Mouse (Mus musculus): ENCODE measurements around the gene Nkx6-1. TPM values are rescaled to one million over a fixed set of nuclear protein-coding genes. Genes with fewer than 3 reads are reported as not detected.

Gene Nkx6-1
- polyA plus RNA-seq, 1 experiment from 2014 or later: not detected

GRCm38 (mm10) chr5:101666713-101667112 lies 1.9 kb upstream of the Nkx6-1 start:
- ATAC-seq: no peak
- H3K4me2 ChIP-seq (replicated peaks; ENCODE audit: low read depth): no peak overlapping the region
- WGBS: 1% methylated on average over 18 of the region's 18 CpGs
- no peak for TF ChIP-seq CTCF (IDR thresholded peaks at IDR 0.05; ENCODE audit: low read depth)
- no peaks in the 10 kb centered on the region for H3K36me3 ChIP-seq (ENCODE audit: control insufficient read depth, insufficient read depth)
- H3K27me3 ChIP-seq (replicated peaks; ENCODE audit: control insufficient read depth, insufficient read depth, low read length): peaks cover 92% of the 10 kb centered on the region
- H3K27ac ChIP-seq (ENCODE audit: low read depth, low read length): no peak overlapping the region
- H3K9me3 ChIP-seq (ENCODE audit: control insufficient read depth): no peaks in the 10 kb centered on the region
- H3K4me3 ChIP-seq (ENCODE audit: low read depth, low read length): no peak overlapping the region
- H3K9ac ChIP-seq (ENCODE audit: low read depth, low read length): no peak overlapping the region
- H3K4me1 ChIP-seq (replicated peaks; ENCODE audit: control insufficient read depth, insufficient read depth, low read length): peaks cover 12% of the 10 kb centered on the region; the same call in 1 of the 2 replicates

DNA sequence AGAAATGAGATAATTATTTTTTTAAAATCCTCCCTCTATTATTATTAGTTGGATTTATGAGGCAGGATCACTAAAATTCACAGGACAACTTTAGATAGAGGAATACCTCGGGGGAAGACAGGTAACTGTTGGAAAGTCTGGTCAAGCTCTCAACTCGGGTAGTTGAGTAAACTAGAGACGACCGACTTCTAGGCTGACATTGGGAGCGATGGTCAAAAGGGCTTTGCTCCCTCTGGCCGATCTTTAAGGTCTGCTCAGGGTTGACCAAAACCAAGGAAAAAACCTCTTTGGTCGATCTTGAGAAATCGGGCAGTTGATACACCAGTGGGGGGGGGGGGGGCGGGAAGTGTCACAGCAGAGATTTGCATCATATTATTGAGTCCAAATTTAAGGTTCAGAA lies 1.3 kb upstream of the Nkx6-1 start:
- H3K36me3 ChIP-seq (ENCODE audit: control insufficient read depth, insufficient read depth): no peaks in the 10 kb centered on the region
- H3K27me3 ChIP-seq (replicated peaks; ENCODE audit: control insufficient read depth, insufficient read depth, low read length): peaks cover 94% of the 10 kb centered on the region
- TF ChIP-seq CTCF (IDR thresholded peaks at IDR 0.05; ENCODE audit: low read depth): no peak
- no peak overlapping the region for H3K9ac ChIP-seq (ENCODE audit: low read depth, low read length)
- 2% methylated on average over 8 of the region's 9 CpGs for WGBS
- peaks cover 12% of the 10 kb centered on the region; the same call in 1 of the 2 replicates for H3K4me1 ChIP-seq (replicated peaks; ENCODE audit: control insufficient read depth, insufficient read depth, low read length)
- H3K4me3 ChIP-seq (ENCODE audit: low read depth, low read length): no peak overlapping the region
- H3K27ac ChIP-seq (ENCODE audit: low read depth, low read length): no peak overlapping the region
- no peak overlapping the region for H3K4me2 ChIP-seq (replicated peaks; ENCODE audit: low read depth)
- H3K9me3 ChIP-seq (ENCODE audit: control insufficient read depth): no peaks in the 10 kb centered on the region
- no peak for ATAC-seq

GRCm38 (mm10) chr5:101664423-101664921 lies 324 bp downstream of the Nkx6-1 start:
- no peak for TF ChIP-seq CTCF (IDR thresholded peaks at IDR 0.05; ENCODE audit: low read depth)
- peak overlapping the region; percentile 45 for H3K4me3 ChIP-seq (ENCODE audit: low read depth, low read length)
- ATAC-seq: 0 out of 2 replicates have a peak, but pooled peaks have one; percentile 6
- H3K27me3 ChIP-seq (replicated peaks; ENCODE audit: control insufficient read depth, insufficient read depth, low read length): peaks cover 98% of the 10 kb centered on the region
- H3K9me3 ChIP-seq (ENCODE audit: control insufficient read depth): no peaks in the 10 kb centered on the region
- under 1% methylated on average over 64 of the region's 64 CpGs for WGBS
- peak overlapping the region; percentile 70 for H3K4me2 ChIP-seq (replicated peaks; ENCODE audit: low read depth)
- no peak overlapping the region for H3K27ac ChIP-seq (ENCODE audit: low read depth, low read length)
- no peak overlapping the region for H3K9ac ChIP-seq (ENCODE audit: low read depth, low read length)
- H3K36me3 ChIP-seq (ENCODE audit: control insufficient read depth, insufficient read depth): no peaks in the 10 kb centered on the region
- H3K4me1 ChIP-seq (replicated peaks; ENCODE audit: control insufficient read depth, insufficient read depth, low read length): peaks cover 14% of the 10 kb centered on the region; the same call in 1 of the 2 replicates

DNA sequence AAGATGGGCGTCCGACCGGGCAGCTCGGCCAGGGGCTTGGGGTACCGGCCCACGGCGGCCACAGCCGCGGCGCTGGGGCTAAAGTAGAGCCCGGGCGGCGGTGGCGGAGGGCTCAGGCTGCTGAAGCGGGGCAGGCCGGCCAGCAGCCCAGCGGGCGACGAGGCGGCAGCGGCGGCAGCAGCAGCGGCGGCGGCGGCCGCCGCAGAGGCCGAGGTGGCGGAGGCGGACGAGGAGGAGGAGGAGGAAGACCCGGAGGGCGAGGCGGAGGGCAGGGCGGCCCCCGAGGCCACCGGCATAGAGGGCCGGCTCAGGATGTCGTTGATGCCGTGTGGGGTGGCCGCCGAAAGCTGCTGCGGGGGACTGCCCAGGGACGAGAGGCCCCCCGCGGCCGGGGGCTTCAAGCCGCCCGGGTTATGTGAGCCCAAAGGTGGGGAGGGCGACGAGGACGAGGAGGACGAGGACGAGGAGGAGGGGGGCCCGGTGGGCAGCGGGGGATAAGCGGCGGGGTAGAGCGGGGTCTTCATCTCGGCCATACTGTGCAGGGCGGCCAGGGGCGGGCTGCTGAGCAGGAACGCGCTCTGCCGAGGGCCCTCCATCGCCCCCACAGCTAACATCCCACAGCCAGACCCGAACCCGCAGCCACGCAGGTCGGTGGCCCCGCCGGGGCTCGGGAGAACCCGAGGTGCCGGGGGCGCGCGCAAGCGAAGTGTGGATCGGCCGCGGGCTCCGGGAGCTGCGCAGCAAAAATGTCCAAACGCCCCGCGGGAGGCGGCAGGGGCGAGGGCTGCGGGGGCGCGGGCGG lies 974 bp downstream of the Nkx6-1 start:
- Histone ChIP-seq H3K9ac (ENCODE audit: low read depth, low read length) (no peak overlapping the region), H3K36me3 (ENCODE audit: control insufficient read depth, insufficient read depth) (no peaks in the 10 kb centered on the region), H3K27ac (ENCODE audit: low read depth, low read length) (no peak overlapping the region), H3K4me2 (replicated peaks; ENCODE audit: low read depth) (peak overlapping the region; percentile 70), H3K4me3 (ENCODE audit: low read depth, low read length) (peak overlapping the region; percentile 45), H3K27me3 (replicated peaks; ENCODE audit: control insufficient read depth, insufficient read depth, low read length) (peaks cover 98% of the 10 kb centered on the region), H3K4me1 (replicated peaks; ENCODE audit: control insufficient read depth, insufficient read depth, low read length) (peaks cover 14% of the 10 kb centered on the region; the same call in 1 of the 2 replicates), H3K9me3 (ENCODE audit: control insufficient read depth) (no peaks in the 10 kb centered on the region)
- ATAC-seq: no peak
- no peak for TF ChIP-seq CTCF (IDR thresholded peaks at IDR 0.05; ENCODE audit: low read depth)
- WGBS: 1% methylated on average over 78 of the region's 94 CpGs

GRCm38 (mm10) chr5:101663176-101663575 lies 1.6 kb downstream of the Nkx6-1 start:
- Histone ChIP-seq H3K4me2 (replicated peaks; ENCODE audit: low read depth) (peak overlapping the region; percentile 70), H3K4me1 (replicated peaks; ENCODE audit: control insufficient read depth, insufficient read depth, low read length) (peaks cover 14% of the 10 kb centered on the region; the same call in 1 of the 2 replicates), H3K27ac (ENCODE audit: low read depth, low read length) (no peak overlapping the region), H3K9ac (ENCODE audit: low read depth, low read length) (no peak overlapping the region), H3K36me3 (ENCODE audit: control insufficient read depth, insufficient read depth) (no peaks in the 10 kb centered on the region), H3K9me3 (ENCODE audit: control insufficient read depth) (no peaks in the 10 kb centered on the region), H3K27me3 (replicated peaks; ENCODE audit: control insufficient read depth, insufficient read depth, low read length) (peaks cover 98% of the 10 kb centered on the region), H3K4me3 (ENCODE audit: low read depth, low read length) (peak overlapping the region; percentile 45)
- 2% methylated on average over 23 of the region's 23 CpGs for WGBS
- peak; percentile 59 for TF ChIP-seq CTCF (IDR thresholded peaks at IDR 0.05; ENCODE audit: low read depth)
- peak; percentile 47; the same call in 1 of the 2 replicates for ATAC-seq

GRCm38 (mm10) chr5:101662485-101662884 lies 2.3 kb downstream of the Nkx6-1 start:
- WGBS: 6% methylated on average over 8 of the region's 8 CpGs
- H3K27ac ChIP-seq (ENCODE audit: low read depth, low read length): no peak overlapping the region
- peaks cover 96% of the 10 kb centered on the region for H3K27me3 ChIP-seq (replicated peaks; ENCODE audit: control insufficient read depth, insufficient read depth, low read length)
- H3K4me3 ChIP-seq (ENCODE audit: low read depth, low read length): no peak overlapping the region
- H3K4me1 ChIP-seq (replicated peaks; ENCODE audit: control insufficient read depth, insufficient read depth, low read length): peaks cover 14% of the 10 kb centered on the region; the same call in 1 of the 2 replicates
- no peaks in the 10 kb centered on the region for H3K36me3 ChIP-seq (ENCODE audit: control insufficient read depth, insufficient read depth)
- H3K9ac ChIP-seq (ENCODE audit: low read depth, low read length): no peak overlapping the region
- no peak overlapping the region for H3K4me2 ChIP-seq (replicated peaks; ENCODE audit: low read depth)
- no peak for ATAC-seq
- TF ChIP-seq CTCF (IDR thresholded peaks at IDR 0.05; ENCODE audit: low read depth): no peak
- no peaks in the 10 kb centered on the region for H3K9me3 ChIP-seq (ENCODE audit: control insufficient read depth)
